Mouse (Mus musculus): ENCODE results near the gene Gm49486.
"Not testable (repeated sequence)": the region's sequence is repeated elsewhere in the genome, so short reads cannot be mapped to it uniquely, and the experiment has no call there.

Gm49486 gene

DNA sequence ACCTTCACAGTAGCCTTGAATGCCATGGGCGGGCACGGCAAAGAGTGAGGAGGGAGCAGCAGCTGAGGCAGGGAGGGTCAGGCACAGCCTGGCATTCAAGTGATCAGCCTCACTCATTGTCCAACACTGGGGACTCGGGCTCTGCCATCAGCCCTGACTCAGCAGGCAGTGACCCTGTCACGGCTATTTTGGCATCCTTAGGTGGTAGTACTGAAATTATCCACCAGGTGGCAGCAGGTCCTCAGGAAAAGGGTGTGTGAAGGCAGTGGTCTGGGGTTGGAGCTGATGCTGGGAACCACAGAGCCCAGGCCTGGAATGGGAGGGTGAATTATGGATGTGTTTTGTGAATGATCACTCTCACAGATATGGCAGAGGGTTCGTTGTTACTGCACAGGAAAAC is 4.5 kb upstream of the Gm49486 start:
- no peak for DNase-seq (ENCODE audit: extremely low read depth, low read depth, low spot score)

DNA sequence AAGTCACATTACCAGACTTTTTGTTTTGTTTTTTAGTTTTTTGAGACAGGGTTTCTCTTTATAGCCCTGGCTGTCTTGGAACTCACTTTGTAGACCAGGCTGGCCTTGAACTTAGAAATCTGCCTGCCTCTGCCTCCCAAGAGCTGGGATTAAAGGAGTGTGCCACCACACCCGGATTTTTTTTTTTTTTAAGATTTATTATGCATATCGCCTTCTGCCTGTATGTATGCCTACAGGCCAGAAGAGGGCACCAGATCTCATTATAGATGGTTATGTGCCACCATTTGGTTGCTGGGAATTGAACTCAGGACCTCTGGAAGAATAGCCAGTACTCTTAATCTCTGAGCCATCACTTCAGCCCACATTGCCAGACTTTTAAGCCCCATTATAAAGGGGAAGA is 3.4 kb upstream of the Gm49486 start:
- DNase-seq (ENCODE audit: extremely low read depth, low read depth, low spot score) = not testable (repeated sequence)

DNA sequence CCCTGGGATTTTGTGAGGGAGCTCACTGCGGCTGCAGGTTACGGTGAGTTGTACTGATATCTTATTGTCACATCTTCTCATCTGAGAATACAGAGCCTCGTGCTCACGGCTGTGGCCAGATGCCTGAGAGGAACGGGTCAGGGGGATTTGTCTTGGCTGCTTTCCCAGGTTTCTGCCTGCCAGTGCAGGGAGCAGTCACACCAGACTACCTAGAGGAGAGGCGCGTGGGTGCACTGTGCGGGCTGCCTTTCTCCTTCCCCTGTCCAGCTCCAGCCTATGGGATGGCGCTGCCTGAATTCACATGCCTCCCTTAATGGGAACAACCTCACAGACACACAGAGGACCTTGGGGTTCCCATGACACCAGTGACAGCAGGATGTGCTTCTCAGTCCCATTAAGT is 6.1 kb downstream of the Gm49486 start:
- DNase-seq (ENCODE audit: extremely low read depth, low read depth, low spot score) = no peak

DNA sequence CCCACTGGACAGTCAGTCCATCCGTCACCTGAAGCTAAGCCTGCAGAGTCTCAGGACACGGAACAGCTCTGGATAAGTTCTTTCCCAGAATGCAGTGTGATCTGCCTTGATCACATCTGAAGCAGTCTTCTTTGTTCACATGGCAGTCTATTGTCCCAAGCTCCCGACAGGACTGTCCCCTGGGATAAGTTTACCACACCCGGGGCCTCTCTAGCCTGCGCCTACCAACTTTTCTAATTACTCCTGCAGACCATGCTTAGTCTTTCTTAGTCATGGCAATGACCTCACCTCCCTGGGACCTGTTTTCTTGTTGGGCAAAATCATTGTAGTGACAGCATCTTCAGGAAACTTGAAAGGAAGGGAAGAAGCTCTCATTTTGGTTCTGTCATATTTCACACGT is 8.8 kb downstream of the Gm49486 start:
- DNase-seq (ENCODE audit: extremely low read depth, low read depth, low spot score) = no peak

DNA sequence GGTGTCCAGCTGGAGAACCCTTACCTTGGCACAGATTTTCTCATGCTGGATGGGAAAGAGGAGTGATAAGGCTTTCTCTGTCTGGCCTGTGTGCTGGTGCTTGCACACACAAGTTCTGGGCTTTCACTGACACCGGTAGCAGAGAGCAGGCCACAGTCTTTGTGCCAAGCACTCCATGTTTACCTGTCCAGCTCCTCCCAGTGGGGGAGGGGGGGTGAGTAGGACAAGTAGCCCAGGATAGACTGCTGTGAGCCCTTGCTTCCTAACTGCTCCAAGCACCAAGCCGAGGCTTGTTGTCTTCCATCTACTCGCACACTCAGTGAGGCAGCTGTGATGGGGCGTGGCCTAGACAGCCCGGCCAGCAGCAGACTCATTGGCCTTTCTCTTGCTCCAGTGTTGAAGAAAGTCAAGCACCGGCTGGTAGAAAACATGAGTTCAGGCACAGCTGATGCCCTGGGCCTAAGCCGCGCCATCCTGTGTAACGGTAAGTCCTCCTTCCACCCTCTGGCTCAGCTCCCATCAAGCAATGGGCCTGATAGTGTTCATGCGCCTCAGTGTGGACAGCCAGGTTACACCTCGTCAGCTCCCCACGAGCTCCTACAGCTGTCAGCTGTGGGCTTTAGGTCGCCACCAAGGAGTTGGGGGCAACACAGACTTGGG is 13.5 kb downstream of the Gm49486 start:
- DNase-seq (ENCODE audit: extremely low read depth, low read depth, low spot score) = no peak

DNA sequence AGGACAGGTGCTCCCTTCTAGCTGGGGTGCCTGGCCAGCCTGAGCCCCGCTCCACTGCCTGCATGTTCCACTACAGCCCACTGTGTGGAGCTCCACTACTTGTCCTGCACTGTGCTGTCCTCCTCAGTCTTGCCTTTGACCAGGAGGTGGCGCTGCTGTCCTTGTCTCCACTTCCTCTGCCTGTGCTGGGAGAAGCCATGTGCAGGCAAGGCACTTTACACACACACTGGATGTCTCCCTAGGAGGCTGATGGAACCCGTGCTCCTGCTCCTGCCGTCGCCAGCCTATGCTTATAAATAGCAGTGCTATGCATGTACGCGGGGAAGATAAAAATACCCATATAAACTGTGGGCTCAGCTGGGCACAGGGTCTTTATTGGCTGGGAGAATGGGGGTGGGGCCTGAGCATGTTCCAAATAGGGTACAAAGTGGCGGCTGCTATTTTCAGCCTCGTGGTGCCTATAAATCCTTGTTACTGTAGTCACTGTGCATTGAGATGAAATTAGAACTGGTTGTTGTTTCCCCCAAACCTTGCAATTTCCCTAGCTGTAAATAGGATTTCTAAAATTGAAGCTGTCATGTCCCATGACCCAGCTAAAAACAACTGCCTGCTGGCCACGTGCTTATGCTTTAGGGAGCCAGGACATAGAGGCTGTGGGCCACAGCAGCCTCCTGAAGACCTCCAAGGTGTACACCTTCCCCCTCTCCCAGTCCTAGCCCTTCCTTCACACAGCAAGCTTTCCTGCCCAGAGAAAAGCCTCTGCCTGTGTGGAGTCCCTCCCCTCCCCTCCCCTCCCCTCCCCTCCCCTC is 14.2 kb downstream of the Gm49486 start:
- no peak for DNase-seq (ENCODE audit: extremely low read depth, low read depth, low spot score)

DNA sequence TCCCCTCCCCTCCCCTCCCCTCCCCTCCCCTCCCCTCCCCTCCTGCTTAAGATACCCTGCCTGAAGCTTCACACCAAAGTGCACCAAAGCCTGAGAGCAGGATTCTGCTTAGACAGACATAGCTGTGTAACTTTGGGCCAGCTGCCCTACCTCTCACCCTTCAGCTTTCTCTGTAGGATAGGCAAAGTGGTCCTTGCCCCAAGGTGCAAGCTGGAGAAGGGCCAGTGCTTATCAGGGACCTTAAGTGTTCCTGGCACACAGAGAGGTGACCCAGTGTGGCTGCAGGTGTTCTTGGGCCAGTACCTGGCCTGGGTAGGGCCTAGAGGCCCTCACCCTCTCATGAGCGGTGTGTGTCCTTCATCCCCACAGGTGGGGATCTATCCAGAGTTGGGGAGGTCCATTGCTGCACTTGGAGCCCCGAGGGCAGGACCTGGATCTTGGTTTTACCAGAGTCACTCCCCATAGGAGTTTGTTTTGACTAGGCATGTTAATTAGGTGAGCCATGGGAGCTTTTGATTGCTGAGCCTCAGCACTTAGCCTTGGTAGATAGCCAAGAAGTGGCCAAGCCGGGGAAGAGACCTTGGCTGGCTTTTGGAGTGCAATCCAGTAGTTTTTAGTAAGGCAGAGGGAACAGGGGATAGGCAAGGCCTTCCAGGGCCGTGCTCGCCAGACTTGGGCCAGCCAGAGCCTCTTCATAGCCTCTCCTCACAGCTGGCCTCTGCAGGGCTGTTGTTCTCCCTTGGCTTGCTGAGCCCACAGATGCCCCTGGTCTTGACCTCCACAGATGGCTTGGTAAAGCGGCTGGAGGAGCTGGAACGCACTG is 15.1 kb downstream of the Gm49486 start:
- no peak for DNase-seq (ENCODE audit: extremely low read depth, low read depth, low spot score)

- DNase-seq (ENCODE audit: extremely low read depth, low read depth, low spot score) = no peak
These were observed 16.1 kb downstream of the Gm49486 start for GRCm38 (mm10) chr15:79245321-79245720.

GRCm38 (mm10) chr15:79250236-79250635 is 21.0 kb downstream of the Gm49486 start:
- no peak for DNase-seq (ENCODE audit: extremely low read depth, low read depth, low spot score)

GRCm38 (mm10) chr15:79251168-79251567 is 22.0 kb downstream of the Gm49486 start:
- DNase-seq (ENCODE audit: extremely low read depth, low read depth, low spot score) = no peak

- DNase-seq (ENCODE audit: extremely low read depth, low read depth, low spot score) = no peak
These were observed 22.7 kb downstream of the Gm49486 start for GRCm38 (mm10) chr15:79251781-79252491.

- no peak for DNase-seq (ENCODE audit: extremely low read depth, low read depth, low spot score)
These were observed 23.4 kb downstream of the Gm49486 start for GRCm38 (mm10) chr15:79252580-79252979.

- DNase-seq (ENCODE audit: extremely low read depth, low read depth, low spot score) = no peak
These were observed 25.5 kb downstream of the Gm49486 start, which contains the start of gene Slc16a8 for GRCm38 (mm10) chr15:79254661-79255060. Gene Slc16a8 (minus strand): TSS chr15:79254761.

DNA sequence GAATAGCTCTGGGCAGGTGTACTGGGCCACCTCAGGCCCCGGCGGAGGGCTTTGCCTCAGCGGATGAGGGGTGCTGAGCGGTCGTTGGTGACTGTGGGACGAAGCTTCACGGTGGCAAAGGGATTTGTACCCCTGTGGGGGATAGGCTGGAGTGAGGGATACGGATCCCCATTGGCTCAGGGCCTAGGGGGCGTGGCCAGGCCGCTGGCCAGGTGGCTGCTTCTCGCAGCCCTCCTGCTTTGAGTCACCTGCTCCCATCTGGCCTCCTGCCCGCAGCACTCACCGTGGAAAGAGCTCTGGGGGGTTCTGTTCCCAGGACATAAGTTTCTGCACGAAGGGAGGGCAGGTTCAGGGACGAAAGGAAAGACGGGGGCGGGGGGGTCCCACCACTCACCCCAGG is 29.3 kb downstream of the Gm49486 start:
- DNase-seq (ENCODE audit: extremely low read depth, low read depth, low spot score) = no peak

DNA sequence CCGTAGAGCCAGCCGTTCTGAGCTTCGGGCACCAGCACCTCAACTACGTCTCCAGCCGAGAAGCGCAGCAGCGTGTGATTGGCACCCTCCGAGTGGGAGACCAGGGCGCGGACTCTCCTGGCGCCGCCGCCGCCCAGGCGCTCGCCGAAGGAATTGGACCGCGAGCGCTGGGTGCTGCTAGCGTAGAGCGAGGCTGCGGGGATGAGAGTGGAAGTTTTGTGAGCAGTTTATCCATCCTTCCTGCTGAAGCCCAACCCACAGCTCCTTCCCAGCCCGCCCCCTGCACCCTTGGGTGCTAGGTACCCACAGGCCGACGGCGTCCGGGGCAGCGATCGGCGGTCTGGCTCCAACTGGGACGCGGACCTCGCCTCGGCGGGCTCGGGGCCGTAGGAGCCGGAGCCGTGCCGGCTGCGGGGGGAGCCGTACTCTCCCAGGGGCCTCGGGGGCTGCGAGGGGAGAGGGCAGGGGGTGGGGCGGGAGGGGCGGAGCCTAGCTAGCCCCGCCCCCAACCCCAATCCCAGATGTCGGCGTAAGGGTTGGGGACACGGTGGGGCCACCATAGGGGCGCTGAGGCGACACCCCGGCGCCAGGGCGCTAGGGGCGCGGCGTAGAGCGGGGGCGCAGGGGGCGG is 32.0 kb downstream of the Gm49486 start:
- no peak for DNase-seq (ENCODE audit: extremely low read depth, low read depth, low spot score)

- no peak for DNase-seq (ENCODE audit: extremely low read depth, low read depth, low spot score)
These were observed 32.6 kb downstream of the Gm49486 start for GRCm38 (mm10) chr15:79261757-79262156.

DNA sequence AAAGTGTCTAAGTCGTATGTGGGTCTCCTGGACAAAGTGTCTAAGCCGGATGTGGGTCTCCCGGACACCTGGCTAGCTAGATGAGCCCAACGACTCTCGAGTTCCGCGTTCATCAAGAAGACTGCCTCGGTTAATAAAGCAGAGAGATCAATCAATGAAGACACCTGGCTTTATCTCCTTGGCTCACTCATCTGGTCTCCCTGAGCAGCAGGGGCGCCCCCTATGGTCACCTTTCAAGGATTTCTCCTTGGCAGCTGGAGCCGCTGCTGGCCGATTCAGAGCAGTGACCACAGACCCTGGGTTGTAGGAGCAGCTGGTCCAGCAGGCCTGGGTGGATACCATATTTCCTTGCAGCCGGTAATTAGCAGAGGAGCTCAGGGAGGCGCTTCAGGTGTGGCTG is 33.2 kb downstream of the Gm49486 start:
- DNase-seq (ENCODE audit: extremely low read depth, low read depth, low spot score) = no peak

DNA sequence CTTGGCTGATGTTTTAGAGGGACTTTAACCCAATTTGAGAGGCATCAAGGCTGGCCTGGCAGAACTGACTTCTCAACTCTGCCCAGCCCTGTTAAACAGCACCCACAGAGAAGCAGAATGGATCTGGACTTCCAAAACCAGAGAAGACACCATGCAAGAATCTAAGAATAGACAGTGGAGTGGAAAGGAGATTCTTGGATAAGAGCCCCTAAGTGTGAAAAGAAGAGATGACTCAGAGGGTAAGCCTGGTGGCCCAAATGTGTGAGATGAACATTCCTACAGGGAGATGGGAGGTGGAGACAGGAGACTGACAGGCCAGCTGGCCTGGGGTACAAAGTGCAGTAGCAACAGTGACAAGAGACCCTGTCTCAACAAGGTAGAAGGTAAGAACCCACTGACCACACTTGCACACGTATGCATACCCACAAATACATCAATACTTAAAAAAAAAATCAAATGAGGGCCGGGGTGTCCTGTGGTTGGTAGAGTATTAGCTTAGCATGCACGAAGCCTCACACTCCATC is 33.7 kb downstream of the Gm49486 start:
- DNase-seq (ENCODE audit: extremely low read depth, low read depth, low spot score) = no peak

DNA sequence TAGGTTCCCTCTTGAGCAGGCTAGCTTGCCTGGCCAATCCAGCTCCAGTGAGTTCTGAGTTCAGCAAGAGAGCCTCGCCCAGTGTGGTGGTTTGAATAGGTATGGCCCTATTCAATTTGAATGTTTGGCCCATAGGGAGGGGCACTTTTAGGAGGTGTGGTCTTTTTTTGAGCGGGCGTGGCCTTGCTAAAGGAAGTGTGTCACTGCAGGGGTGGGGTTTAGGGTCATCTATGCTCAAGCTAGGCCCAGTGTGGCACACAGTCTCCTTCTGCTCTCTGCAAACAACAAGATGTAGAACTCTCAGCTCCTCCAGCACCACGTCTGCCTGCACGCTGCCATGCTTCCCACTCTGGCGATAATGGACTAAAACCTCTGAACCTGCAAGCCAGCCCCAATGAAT is 34.5 kb downstream of the Gm49486 start:
- DNase-seq (ENCODE audit: extremely low read depth, low read depth, low spot score) = no peak

GRCm38 (mm10) chr15:79265384-79265783 is 36.2 kb downstream of the Gm49486 start:
- no peak for DNase-seq (ENCODE audit: extremely low read depth, low read depth, low spot score)

All from fat pad, adult 2 months (tissue).